Mouse (Mus musculus) right cerebral cortex, postnatal 36 days (tissue): ENCODE data around the gene Ccdc126.
"Not testable (repeated sequence)": the region's sequence is repeated elsewhere in the genome, so short reads cannot be mapped to it uniquely, and the experiment has no call there.

Experiments
- DNase-seq, 2 experiments: peaks; one replicate each; pipeline ENCODE4 v3.0.0; 2022; ENCODE audit warnings: low spot score in 2 of 2, mixed read lengths in 1 of 2

Gene Ccdc126

GRCm38 (mm10) chr6:49318966-49319594, at the start of gene Ccdc126:
Gene Ccdc126 (plus strand): TSS chr6:49319274.
- peak; percentile 97 to 98 for DNase-seq

GRCm38 (mm10) chr6:49269923-49270322, 49.2 kb upstream of the Ccdc126 start:
- peak in 1 of 2 experiments; percentile 13 for DNase-seq

- DNase-seq, result no peak
Observed at GRCm38 (mm10) chr6:49271815-49272214, 47.3 kb upstream of the Ccdc126 start.

DNA sequence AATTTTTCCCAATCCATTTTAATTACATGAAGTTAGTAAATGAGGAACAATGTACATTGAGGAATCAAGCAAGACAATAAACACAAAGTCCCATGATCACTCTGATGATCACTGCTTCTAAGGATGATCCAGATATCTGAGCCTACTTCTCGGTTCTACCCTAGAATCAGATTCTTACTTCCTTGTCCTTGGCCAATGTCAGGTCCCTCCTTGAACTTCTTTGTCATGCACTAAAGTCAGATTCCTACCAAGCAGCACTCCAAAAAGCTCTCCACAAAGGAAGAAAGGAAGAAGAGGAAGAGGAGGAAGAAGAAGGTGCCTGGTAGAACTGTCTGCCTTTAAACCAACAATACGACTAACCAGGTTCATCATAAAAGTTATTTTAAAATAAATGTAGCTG, 46.2 kb upstream of the Ccdc126 start:
- no peak for DNase-seq

DNA sequence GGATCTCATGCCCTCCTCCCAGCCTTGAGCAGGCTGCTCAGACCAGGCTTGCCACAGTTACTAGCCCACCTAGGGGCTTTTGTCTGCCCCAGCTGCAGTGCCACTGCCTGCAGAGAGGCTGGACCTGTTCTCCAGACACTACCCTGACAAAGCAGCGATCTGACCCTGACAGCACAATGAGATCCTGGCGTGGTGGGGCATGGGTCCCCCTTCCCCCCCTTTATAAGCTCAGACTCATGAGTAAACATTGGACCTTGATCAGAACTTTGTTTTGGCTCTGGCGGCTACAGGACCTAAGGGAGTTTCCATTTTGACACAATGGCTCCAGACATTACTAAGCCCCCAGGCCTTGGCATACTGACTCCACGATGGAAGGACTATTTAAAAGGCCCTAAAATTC, 45.1 kb upstream of the Ccdc126 start:
- no peak for DNase-seq

DNA sequence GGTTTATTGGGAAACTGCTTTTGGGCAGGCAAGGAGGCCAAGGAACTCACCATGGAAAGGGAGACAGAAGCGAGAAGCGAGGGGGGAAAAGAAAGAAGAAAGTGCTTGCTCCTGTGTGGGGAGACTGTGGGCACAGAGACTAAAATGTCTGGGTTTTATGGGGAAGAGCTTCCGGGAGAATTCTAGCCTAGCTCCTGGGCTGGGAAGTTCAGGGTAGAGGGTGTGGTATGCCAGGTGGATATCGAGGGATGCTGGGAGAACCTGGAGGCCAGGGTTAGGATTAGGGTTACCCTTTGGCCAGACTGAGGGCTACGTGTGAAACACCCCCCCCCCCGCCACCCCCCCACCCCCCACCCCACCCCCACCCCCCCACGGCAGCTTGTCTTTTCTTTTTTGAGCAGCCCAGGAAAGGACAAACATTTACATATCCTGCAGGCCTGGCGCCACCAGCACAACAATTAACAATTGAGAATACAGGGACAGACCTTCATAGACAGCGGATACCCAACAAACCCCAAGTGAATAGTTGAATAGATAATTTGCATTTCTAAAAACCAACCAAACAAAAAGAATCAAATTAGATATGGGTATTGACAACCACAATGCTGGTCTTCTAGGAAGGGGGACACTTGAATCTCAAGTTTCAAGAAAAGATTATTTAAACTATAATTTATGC, 44.5 kb upstream of the Ccdc126 start:
- no peak for DNase-seq

- no peak for DNase-seq
Observed at GRCm38 (mm10) chr6:49275296-49275695, 43.8 kb upstream of the Ccdc126 start.

GRCm38 (mm10) chr6:49280942-49281341, 38.1 kb upstream of the Ccdc126 start:
- no peak for DNase-seq

GRCm38 (mm10) chr6:49282122-49282521, 37.0 kb upstream of the Ccdc126 start:
- DNase-seq, result no peak

- DNase-seq, result no peak
Observed at GRCm38 (mm10) chr6:49298286-49298685, 20.8 kb upstream of the Ccdc126 start.

DNA sequence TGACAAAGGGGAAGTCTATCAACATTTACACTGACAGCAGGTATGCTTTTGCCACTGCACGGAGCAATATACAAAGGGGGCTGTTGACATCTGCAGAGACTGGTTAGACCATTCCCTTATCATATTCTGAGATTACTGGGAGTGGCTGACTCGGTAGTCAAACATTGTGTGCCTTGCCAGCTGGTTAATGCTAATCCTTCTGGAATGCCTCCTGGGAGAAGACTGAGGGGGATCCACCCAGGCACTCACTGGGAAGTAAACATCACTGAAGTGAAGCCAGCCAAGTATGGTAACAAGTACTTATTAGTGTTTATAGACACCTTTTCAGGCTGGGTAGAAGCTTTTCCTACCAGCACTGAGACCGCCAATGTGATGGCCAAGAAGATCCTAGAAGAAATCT, 4.3 kb upstream of the Ccdc126 start:
- not testable (repeated sequence) for DNase-seq

- DNase-seq, result peak in 1 of 2 experiments; percentile 12
Observed at GRCm38 (mm10) chr6:49319595-49320315, 681 bp downstream of the Ccdc126 start.

- DNase-seq, result no peak
Observed at GRCm38 (mm10) chr6:49321341-49321740, 2.3 kb downstream of the Ccdc126 start.

DNA sequence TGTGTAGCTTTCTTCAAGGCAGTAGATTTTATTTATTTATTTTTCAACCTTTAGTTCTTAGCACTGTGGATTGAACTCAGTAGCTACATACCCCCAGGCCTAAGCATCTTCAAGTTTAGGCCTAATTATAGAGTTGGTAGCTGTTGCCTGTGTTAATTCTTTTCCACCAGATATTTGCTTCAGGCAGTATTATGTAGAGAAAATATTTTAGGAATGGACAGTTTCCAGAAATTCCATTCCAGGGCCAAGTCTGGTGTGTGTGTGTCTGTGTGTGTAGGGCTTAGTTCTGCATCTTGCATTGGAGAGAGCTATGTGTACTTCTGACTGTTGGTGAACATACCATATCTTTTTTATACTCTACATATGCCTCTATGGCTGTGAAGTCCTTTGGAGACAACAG, 3.0 kb downstream of the Ccdc126 start:
- no peak for DNase-seq

DNA sequence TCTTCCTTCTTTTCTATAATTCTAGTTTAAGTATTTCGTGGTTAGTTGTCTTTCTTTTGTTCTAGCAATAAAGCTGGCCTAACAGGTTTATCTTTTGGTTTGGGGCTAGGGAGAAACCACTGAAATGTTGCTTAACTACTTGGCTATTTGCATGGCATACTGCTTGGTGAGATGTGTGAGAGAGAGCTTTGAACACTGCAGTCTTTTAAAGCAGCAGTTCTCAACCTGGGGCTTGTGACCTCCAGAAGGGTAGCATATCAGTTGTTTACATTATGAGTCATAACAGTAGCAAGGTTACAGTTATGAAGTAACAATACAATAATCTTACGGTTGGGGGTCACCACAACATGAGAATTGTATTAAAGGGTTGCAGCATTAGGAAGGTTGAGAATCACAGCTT, 3.9 kb downstream of the Ccdc126 start:
- no peak for DNase-seq

- DNase-seq, result no peak
Observed at GRCm38 (mm10) chr6:49324528-49324927, 5.5 kb downstream of the Ccdc126 start.

GRCm38 (mm10) chr6:49325294-49325693, 6.2 kb downstream of the Ccdc126 start:
- no peak for DNase-seq

- no peak for DNase-seq
Observed at GRCm38 (mm10) chr6:49326846-49327245, 7.8 kb downstream of the Ccdc126 start.

DNA sequence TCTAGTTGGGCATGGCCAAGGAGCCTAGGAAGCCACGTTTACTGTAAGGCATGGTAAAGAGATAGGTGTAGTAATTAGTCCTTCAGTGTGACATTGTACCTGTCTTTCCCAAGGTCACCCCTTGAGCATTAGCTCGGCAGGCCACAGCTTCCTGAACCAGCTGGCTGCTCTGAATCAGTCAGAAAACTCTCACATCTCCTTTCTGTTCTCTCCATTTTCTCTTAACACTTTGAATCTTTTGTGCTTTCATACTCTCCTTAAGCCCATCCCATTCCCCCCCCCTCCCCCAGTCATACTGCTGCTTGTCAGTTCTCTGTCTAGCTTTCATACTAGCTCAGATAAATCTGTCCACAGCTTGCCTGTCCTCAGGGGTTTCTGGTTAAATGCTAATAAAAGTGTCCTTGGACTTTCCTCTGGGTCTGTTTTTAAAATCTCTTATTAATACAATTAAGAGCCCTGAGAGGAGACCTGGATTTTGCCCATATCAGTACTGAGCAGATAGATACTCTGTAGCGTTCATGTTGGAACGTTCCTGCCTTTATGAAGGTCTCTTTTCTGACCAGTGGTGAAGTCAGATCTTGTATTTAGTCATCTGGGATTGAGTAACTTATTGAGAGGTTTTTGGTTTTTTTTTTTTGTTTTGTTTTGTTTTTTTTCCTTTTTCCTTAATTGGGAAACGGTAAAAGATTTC, 12.4 kb downstream of the Ccdc126 start:
- no peak for DNase-seq

GRCm38 (mm10) chr6:49332060-49332370, 12.9 kb downstream of the Ccdc126 start:
- no peak for DNase-seq

DNA sequence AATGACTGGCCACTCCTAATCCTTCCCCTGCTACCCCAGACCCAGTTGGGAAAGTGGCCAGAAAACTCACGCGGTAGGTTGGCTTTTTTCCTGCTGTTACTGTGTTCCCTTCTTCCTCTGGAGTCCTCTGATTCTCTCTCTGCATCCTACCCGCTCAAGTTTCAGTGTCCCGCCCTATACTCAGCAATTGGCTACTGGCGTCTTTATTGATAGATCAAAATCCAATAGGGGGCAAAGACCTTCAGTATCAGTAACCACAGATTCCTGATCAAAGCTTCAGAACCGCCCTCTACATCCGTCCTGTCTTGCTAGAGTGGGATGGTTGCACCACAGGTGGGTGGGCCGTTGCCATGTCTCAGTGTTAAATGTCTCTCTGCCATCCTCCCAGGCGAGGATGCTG, 19.5 kb downstream of the Ccdc126 start:
- DNase-seq, result no peak

- DNase-seq, result peak; percentile 12 to 16
Observed at GRCm38 (mm10) chr6:49339145-49339544, 20.1 kb downstream of the Ccdc126 start.
